Mouse (Mus musculus): ENCODE data around the gene Plcb2. TPM values are rescaled to one million over a fixed set of nuclear protein-coding genes. Genes with fewer than 3 reads are reported as not detected.

Plcb2 gene
- polyA plus RNA-seq, 2 experiments = 0.74 to 2.1 TPM

DNA sequence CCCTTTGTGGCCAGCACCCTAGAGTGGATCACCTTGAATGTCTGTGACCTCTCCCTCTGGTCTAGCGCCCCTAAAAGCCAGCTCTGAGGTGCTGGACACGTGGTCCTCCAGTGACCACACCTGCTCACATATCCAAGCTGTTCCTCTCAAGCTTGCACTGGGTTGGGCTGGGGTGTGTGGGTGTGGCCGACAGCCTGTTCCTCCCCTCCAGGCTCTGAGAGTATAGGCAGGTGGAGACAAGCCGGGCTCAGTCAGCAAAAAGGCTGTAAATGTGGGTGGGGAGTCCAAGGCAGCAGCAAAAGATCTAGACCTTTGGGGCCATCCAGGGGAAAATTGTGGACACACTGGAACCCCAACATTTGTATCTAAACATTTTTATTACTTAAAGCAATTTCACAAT lies 69.8 kb downstream of the Plcb2 start:
- peaks cover 25% of the 10 kb centered on the region for H3K4me1 ChIP-seq (ENCODE audit: control insufficient read depth, insufficient read depth, low read length)
- no peaks in the 10 kb centered on the region for H3K9me3 ChIP-seq (ENCODE audit: control insufficient read depth, low read length)
- no peak overlapping the region for H3K9ac ChIP-seq (ENCODE audit: low read depth, low read length, severe bottlenecking)
- ATAC-seq (ENCODE audit: low FRiP score, low read depth) (no peak), DNase-seq (ENCODE audit: low spot score) (no peak)
- no peak overlapping the region for H3K4me2 ChIP-seq (replicated peaks; ENCODE audit: low read depth, low read length, severe bottlenecking)
- no peak for TF ChIP-seq POLR2A (IDR thresholded peaks at IDR 0.05; ENCODE audit: borderline replicate concordance, extremely low read depth, insufficient read depth, insufficient read length)
- no peaks in the 10 kb centered on the region for H3K27me3 ChIP-seq (ENCODE audit: control insufficient read depth, insufficient read depth, low read length)
- H3K4me3 ChIP-seq (replicated peaks; ENCODE audit: low read length) = no peak overlapping the region
- no peaks in the 10 kb centered on the region for H3K36me3 ChIP-seq (ENCODE audit: control insufficient read depth, insufficient read depth, low read length)
- no peak overlapping the region for H3K27ac ChIP-seq (replicated peaks; ENCODE audit: low read depth, low read length)
- 18% methylated on average over 4 of the region's 4 CpGs for WGBS

Other genes with a start within 250 kb of the Plcb2 start
- gene Srp14, start 248.7 kb downstream of the Plcb2 start, polyA plus RNA-seq (2012; rRNA removed) = 127 and 165 TPM in 2 replicates
- gene Srp14, start 248.7 kb downstream of the Plcb2 start, polyA plus RNA-seq (2014; fragmentation: Nextera tagmentation; extraction: Ambion mirVana) = 229 and 238 TPM in 2 replicates
- 28.4 and 29.2 TPM in 2 replicates for gene Bmf, start 178.8 kb downstream of the Plcb2 start, polyA plus RNA-seq (2012; rRNA removed)
- gene Bmf, start 178.8 kb downstream of the Plcb2 start, polyA plus RNA-seq (2014; fragmentation: Nextera tagmentation; extraction: Ambion mirVana) = 5.1 and 6.2 TPM in 2 replicates
- 48.5 and 53.5 TPM in 2 replicates for gene Bub1b, start 130.2 kb downstream of the Plcb2 start, polyA plus RNA-seq (2012; rRNA removed)
- gene Bub1b, start 130.2 kb downstream of the Plcb2 start, polyA plus RNA-seq (2014; fragmentation: Nextera tagmentation; extraction: Ambion mirVana) = 64.4 and 70.4 TPM in 2 replicates
- gene Pak6, start 65.1 kb downstream of the Plcb2 start, polyA plus RNA-seq (2012; rRNA removed) = 4.8 and 5.5 TPM in 2 replicates
- 3.8 and 4.6 TPM in 2 replicates for gene Pak6, start 65.1 kb downstream of the Plcb2 start, polyA plus RNA-seq (2014; fragmentation: Nextera tagmentation; extraction: Ambion mirVana)
- 0.08 and 0.10 TPM in 2 replicates for gene Ankrd63, start 24.5 kb downstream of the Plcb2 start, polyA plus RNA-seq (2012; rRNA removed)
- gene Ankrd63, start 24.5 kb downstream of the Plcb2 start, polyA plus RNA-seq (2014; fragmentation: Nextera tagmentation; extraction: Ambion mirVana) = 0.07 TPM in 1 of 2 replicates, not detected in the other
- gene Inafm2, start 17.3 kb upstream of the Plcb2 start, polyA plus RNA-seq (2012; rRNA removed) = 7.9 and 8.0 TPM in 2 replicates
- 24.4 and 27.9 TPM in 2 replicates for gene Inafm2, start 17.3 kb upstream of the Plcb2 start, polyA plus RNA-seq (2014; fragmentation: Nextera tagmentation; extraction: Ambion mirVana)
- 1.7 and 1.8 TPM in 2 replicates for gene Ccdc9b, start 34.2 kb upstream of the Plcb2 start, polyA plus RNA-seq (2012; rRNA removed)
- gene Ccdc9b, start 34.2 kb upstream of the Plcb2 start, polyA plus RNA-seq (2014; fragmentation: Nextera tagmentation; extraction: Ambion mirVana) = 0.88 and 1.4 TPM in 2 replicates
- 1.00 TPM in 1 of 2 replicates, not detected in the other for gene Phgr1, start 44.3 kb upstream of the Plcb2 start, polyA plus RNA-seq (2012; rRNA removed)
- not detected in 2 replicates for gene Phgr1, start 44.3 kb upstream of the Plcb2 start, polyA plus RNA-seq (2014; fragmentation: Nextera tagmentation; extraction: Ambion mirVana)
- 0.16 and 0.17 TPM in 2 replicates for gene Disp2, start 51.3 kb upstream of the Plcb2 start, polyA plus RNA-seq (2012; rRNA removed)
- 0.03 TPM in 1 of 2 replicates, not detected in the other for gene Disp2, start 51.3 kb upstream of the Plcb2 start, polyA plus RNA-seq (2014; fragmentation: Nextera tagmentation; extraction: Ambion mirVana)
- gene Knstrn, start 85.6 kb upstream of the Plcb2 start, polyA plus RNA-seq (2012; rRNA removed) = 40.1 and 67.0 TPM in 2 replicates
- gene Knstrn, start 85.6 kb upstream of the Plcb2 start, polyA plus RNA-seq (2014; fragmentation: Nextera tagmentation; extraction: Ambion mirVana) = 81.3 and 89.2 TPM in 2 replicates
- gene Ivd, start 133.5 kb upstream of the Plcb2 start, polyA plus RNA-seq (2012; rRNA removed) = 100 and 112 TPM in 2 replicates
- 58.1 and 72.7 TPM in 2 replicates for gene Ivd, start 133.5 kb upstream of the Plcb2 start, polyA plus RNA-seq (2014; fragmentation: Nextera tagmentation; extraction: Ambion mirVana)
- gene Bahd1, start 171.9 kb upstream of the Plcb2 start, polyA plus RNA-seq (2012; rRNA removed) = 14.1 and 16.5 TPM in 2 replicates
- 1.5 and 1.8 TPM in 2 replicates for gene Bahd1, start 171.9 kb upstream of the Plcb2 start, polyA plus RNA-seq (2014; fragmentation: Nextera tagmentation; extraction: Ambion mirVana)
- gene Chst14, start 198.1 kb upstream of the Plcb2 start, polyA plus RNA-seq (2012; rRNA removed) = 59.5 and 73.9 TPM in 2 replicates
- 56.6 and 65.3 TPM in 2 replicates for gene Chst14, start 198.1 kb upstream of the Plcb2 start, polyA plus RNA-seq (2014; fragmentation: Nextera tagmentation; extraction: Ambion mirVana)